Mouse (Mus musculus) heart, embryonic 12.5 days (tissue): Measurements from ENCODE around the gene Plekha5. TPM values are rescaled to one million over a fixed set of nuclear protein-coding genes. Genes with fewer than 3 reads are reported as not detected.
"Not testable (repeated sequence)": the region's sequence is repeated elsewhere in the genome, so short reads cannot be mapped to it uniquely, and the experiment has no call there.

Experiments used
- ATAC-seq: fragments of 200-750 bp; cut with Nextera tagmentation; 2 replicates; pipeline ENCODE4 v1.8.0; 2017; ENCODE audit warnings: moderate TSS enrichment, moderate library complexity; ENCODE audit not compliant: insufficient number of reproducible peaks, low FRiP score
- H3K27ac ChIP-seq: fragments of 300-500 bp; sonication (generic); 2 replicates; pipeline ENCODE4 v1.5.1; 2016; ENCODE audit warnings: mild to moderate bottlenecking, moderate library complexity; ENCODE audit not compliant: poor library complexity, severe bottlenecking
- H3K27me3 ChIP-seq: fragments of 300-500 bp; sonication (generic); replicated peaks from 2 replicates; pipeline ENCODE4 v1.6.1; 2016; ENCODE audit warnings: mild to moderate bottlenecking, moderate library complexity
- H3K36me3 ChIP-seq: fragments of 300-500 bp; sonication (generic); 2 replicates; pipeline ENCODE4 v1.6.1; 2016; ENCODE audit warnings: mild to moderate bottlenecking, moderate library complexity
- H3K4me1 ChIP-seq: fragments of 300-500 bp; sonication (generic); replicated peaks from 2 replicates; pipeline ENCODE4 v1.6.1; 2016; ENCODE audit warnings: mild to moderate bottlenecking
- H3K4me2 ChIP-seq: fragments of 300-500 bp; sonication (generic); 2 replicates; pipeline ENCODE4 v1.6.1; 2016; ENCODE audit warnings: mild to moderate bottlenecking, moderate library complexity
- H3K4me3 ChIP-seq: fragments of 300-500 bp; sonication (generic); 2 replicates; pipeline ENCODE4 v1.5.1; 2016; ENCODE audit warnings: mild to moderate bottlenecking
- H3K9ac ChIP-seq: fragments of 300-500 bp; sonication (generic); 2 replicates; pipeline ENCODE4 v1.6.1; 2016; ENCODE audit warnings: mild to moderate bottlenecking, moderate library complexity
- H3K9me3 ChIP-seq: fragments of 300-500 bp; sonication (generic); replicated peaks from 2 replicates; pipeline ENCODE4 v1.6.1; 2016; ENCODE audit warnings: mild to moderate bottlenecking, moderate library complexity
- WGBS: fragments of 180-500 bp; shearing (Covaris S2); methylation state at CpG from one replicate; pipeline ENCODE4 v1.1.7; 2016; 5-methylcytosine and 5-hydroxymethylcytosine counted together
- polyA plus RNA-seq: library from polyadenylated mRNA; unstranded; fragments of >200 nt; fragmentation: Nextera tagmentation; extraction: Ambion mirVana; gene quantifications from 2 replicates; pipeline ENCODE4 v1.2.1, GENCODE M21; 2016

Gene Plekha5
- polyA plus RNA-seq, 1 experiment from 2014 or later: 21.9 TPM

GRCm38 (mm10) chr6:140532858-140533257, 109.0 kb downstream of the Plekha5 start:
- H3K27ac ChIP-seq, H3K4me3 ChIP-seq, H3K4me2 ChIP-seq, H3K27me3 ChIP-seq, H3K4me1 ChIP-seq, H3K9ac ChIP-seq, H3K9me3 ChIP-seq, ATAC-seq: not testable (repeated sequence)
- WGBS: 88% methylated on average over 1 of the region's 1 CpGs
- H3K36me3 ChIP-seq: peaks cover 53% of the 10 kb centered on the region

GRCm38 (mm10) chr6:140533606-140534005, 109.8 kb downstream of the Plekha5 start:
- peaks cover 9% of the 10 kb centered on the region for H3K4me1 ChIP-seq
- WGBS: 87% methylated on average over 5 of the region's 5 CpGs
- H3K9me3 ChIP-seq: no peaks in the 10 kb centered on the region
- no peak for ATAC-seq
- no peak overlapping the region for H3K4me2 ChIP-seq
- no peak overlapping the region for H3K27ac ChIP-seq
- no peak overlapping the region for H3K4me3 ChIP-seq
- H3K36me3 ChIP-seq: peaks cover 53% of the 10 kb centered on the region
- H3K27me3 ChIP-seq: no peaks in the 10 kb centered on the region
- H3K9ac ChIP-seq: no peak overlapping the region

- H3K9me3 ChIP-seq: no peaks in the 10 kb centered on the region
- no peak for ATAC-seq
- no peak overlapping the region for H3K4me3 ChIP-seq
- no peak overlapping the region for H3K9ac ChIP-seq
- H3K27ac ChIP-seq: no peak overlapping the region
- peaks cover 9% of the 10 kb centered on the region for H3K4me1 ChIP-seq
- no peak overlapping the region for H3K4me2 ChIP-seq
- WGBS: 67% methylated on average over 8 of the region's 8 CpGs
- no peaks in the 10 kb centered on the region for H3K27me3 ChIP-seq
- H3K36me3 ChIP-seq: peaks cover 48% of the 10 kb centered on the region
Observed at GRCm38 (mm10) chr6:140535504-140535903, 111.7 kb downstream of the Plekha5 start.

GRCm38 (mm10) chr6:140541919-140542318, 118.1 kb downstream of the Plekha5 start:
- Histone ChIP-seq H3K9ac (no peak overlapping the region), H3K4me1 (peaks cover 26% of the 10 kb centered on the region), H3K27ac (no peak overlapping the region), H3K4me2 (no peak overlapping the region), H3K9me3 (no peaks in the 10 kb centered on the region), H3K36me3 (peaks cover 43% of the 10 kb centered on the region), H3K4me3 (no peak overlapping the region), H3K27me3 (no peaks in the 10 kb centered on the region)
- no peak for ATAC-seq
- WGBS: 96% methylated on average over 3 of the region's 3 CpGs

GRCm38 (mm10) chr6:140543005-140543794, 119.3 kb downstream of the Plekha5 start:
- ATAC-seq: no peak
- peaks cover 36% of the 10 kb centered on the region for H3K36me3 ChIP-seq
- no peak overlapping the region for H3K4me3 ChIP-seq
- peaks cover 39% of the 10 kb centered on the region for H3K4me1 ChIP-seq
- H3K27ac ChIP-seq: peak overlapping the region; percentile 43; the same call in 1 of the 2 replicates
- 70% methylated on average over 11 of the region's 11 CpGs for WGBS
- no peaks in the 10 kb centered on the region for H3K9me3 ChIP-seq
- no peak overlapping the region for H3K4me2 ChIP-seq
- H3K9ac ChIP-seq: no peak overlapping the region
- H3K27me3 ChIP-seq: no peaks in the 10 kb centered on the region

DNA sequence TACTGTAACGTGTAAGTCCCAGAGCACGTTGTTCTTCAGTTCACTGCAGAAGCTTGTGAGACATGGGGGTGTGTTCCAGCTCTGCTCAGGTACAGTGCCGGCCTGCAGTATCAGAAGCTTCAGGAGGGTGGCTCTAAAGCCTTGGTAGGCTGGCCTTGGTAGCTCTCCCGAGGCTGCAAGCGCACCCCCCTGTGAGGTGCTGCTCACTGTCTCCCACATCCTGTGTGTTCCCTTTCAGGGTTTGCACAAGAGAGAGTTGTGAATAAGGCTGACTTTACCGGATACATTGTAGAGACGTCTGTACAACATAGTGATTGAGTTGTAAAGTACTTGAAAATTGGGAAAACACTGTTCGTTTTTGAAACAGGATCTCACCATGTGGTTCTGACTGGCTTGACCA, 122.2 kb downstream of the Plekha5 start:
- ATAC-seq: no peak

DNA sequence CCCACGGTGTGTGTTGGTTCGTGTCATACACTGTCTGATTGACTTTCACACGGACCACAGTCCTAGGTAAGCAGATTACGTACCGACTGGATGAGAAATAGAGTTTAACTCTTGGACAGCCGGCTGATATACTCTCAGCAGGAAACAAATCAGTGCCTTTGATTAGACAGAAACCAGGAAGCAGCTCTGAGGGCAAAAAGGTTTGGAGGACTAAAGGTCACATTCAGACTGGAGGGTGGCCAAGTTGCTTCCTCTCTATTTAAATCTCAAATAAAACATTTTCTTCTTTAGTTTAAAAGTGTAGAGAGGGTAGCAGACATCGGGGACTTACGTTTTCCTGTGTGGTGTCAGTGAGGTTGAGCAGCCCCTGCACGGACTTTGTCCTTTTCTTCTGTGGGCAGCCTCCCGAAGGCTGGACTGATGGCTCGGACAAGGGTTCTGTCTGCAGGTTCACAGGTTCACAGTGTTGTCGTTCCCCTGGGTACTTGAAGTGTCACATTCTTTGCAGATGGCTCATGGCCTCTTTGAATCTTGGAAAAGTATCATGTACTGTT, 122.9 kb downstream of the Plekha5 start:
- H3K4me3 ChIP-seq: 0 out of 2 replicates have a peak overlapping the region, but pooled peaks have one; percentile 9
- no peaks in the 10 kb centered on the region for H3K27me3 ChIP-seq
- H3K4me2 ChIP-seq: peak overlapping the region; percentile 60
- H3K27ac ChIP-seq: peak overlapping the region; percentile 78
- WGBS: 17% methylated on average over 12 of the region's 12 CpGs
- no peak; the same call in 1 of the 2 replicates for ATAC-seq
- no peaks in the 10 kb centered on the region for H3K9me3 ChIP-seq
- H3K36me3 ChIP-seq: peaks cover 38% of the 10 kb centered on the region
- H3K9ac ChIP-seq: peak overlapping the region; percentile 50; the same call in 1 of the 2 replicates
- H3K4me1 ChIP-seq: peaks cover 42% of the 10 kb centered on the region

More for the DNA sequence above, 122.2 kb downstream of the Plekha5 start:
- H3K27ac ChIP-seq: peak overlapping the region; percentile 78; the same call in 1 of the 2 replicates
- H3K4me2 ChIP-seq: peak overlapping the region; percentile 60
- no peaks in the 10 kb centered on the region for H3K27me3 ChIP-seq
- no peak overlapping the region; the same call in 1 of the 2 replicates for H3K9ac ChIP-seq
- peaks cover 42% of the 10 kb centered on the region for H3K4me1 ChIP-seq
- H3K36me3 ChIP-seq: peaks cover 36% of the 10 kb centered on the region
- no peaks in the 10 kb centered on the region for H3K9me3 ChIP-seq
- 66% methylated on average over 8 of the region's 8 CpGs for WGBS
- H3K4me3 ChIP-seq: 0 out of 2 replicates have a peak overlapping the region, but pooled peaks have one; percentile 9

- H3K9ac ChIP-seq: no peak overlapping the region
- H3K27ac ChIP-seq: peak overlapping the region; percentile 78
- ATAC-seq: no peak
- no peak overlapping the region for H3K4me3 ChIP-seq
- H3K36me3 ChIP-seq: peaks cover 42% of the 10 kb centered on the region
- WGBS: 59% methylated on average over 11 of the region's 11 CpGs
- peak overlapping the region; percentile 60 for H3K4me2 ChIP-seq
- H3K4me1 ChIP-seq: peaks cover 40% of the 10 kb centered on the region
- H3K9me3 ChIP-seq: no peaks in the 10 kb centered on the region
- H3K27me3 ChIP-seq: no peaks in the 10 kb centered on the region
Observed at GRCm38 (mm10) chr6:140547203-140547944, 123.5 kb downstream of the Plekha5 start.

DNA sequence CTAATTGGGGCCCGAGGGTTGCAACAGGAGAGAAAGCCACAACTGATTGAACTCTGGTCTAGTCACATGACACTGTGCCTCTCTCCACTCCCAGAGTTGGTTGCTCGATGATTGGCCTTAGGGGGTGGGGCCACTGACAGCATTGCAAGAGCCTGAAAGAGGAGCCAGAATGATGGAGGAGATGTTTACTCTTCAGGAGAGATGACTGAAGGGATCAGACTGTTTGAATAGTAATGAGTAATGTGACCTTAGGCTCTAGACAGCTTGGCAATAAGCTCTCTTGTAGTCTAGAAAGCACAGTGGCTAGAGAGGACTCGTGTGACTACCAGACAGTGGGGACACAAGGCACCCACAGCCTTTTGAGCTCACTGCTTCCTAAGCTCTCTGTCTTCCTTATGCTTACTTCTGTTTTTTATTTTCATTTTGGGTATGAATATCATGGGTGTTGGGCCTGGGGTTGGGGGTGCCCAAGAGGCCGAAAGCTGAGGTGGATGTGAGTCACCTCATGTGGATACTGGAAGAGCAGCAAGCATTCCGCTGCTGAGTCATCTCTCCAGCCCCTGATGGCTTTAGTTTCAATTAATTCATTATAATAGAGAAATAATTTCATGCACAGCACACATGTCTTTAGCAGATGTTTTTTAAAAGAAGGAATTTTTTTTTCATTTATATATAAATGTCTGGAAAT, 124.4 kb downstream of the Plekha5 start:
- WGBS: 61% methylated on average over 5 of the region's 5 CpGs
- Histone ChIP-seq H3K36me3 (peaks cover 48% of the 10 kb centered on the region), H3K4me3 (no peak overlapping the region), H3K9me3 (no peaks in the 10 kb centered on the region), H3K4me1 (peaks cover 31% of the 10 kb centered on the region), H3K4me2 (no peak overlapping the region), H3K27me3 (no peaks in the 10 kb centered on the region), H3K27ac (peak overlapping the region; percentile 78; the same call in 1 of the 2 replicates), H3K9ac (no peak overlapping the region)
- ATAC-seq: no peak

- Histone ChIP-seq H3K4me1 (peaks cover 27% of the 10 kb centered on the region), H3K4me2 (no peak overlapping the region), H3K9ac (no peak overlapping the region), H3K27me3 (no peaks in the 10 kb centered on the region), H3K4me3 (no peak overlapping the region), H3K9me3 (no peaks in the 10 kb centered on the region), H3K27ac (no peak overlapping the region), H3K36me3 (peaks cover 34% of the 10 kb centered on the region)
- WGBS: 88% methylated on average over 13 of the region's 13 CpGs
- ATAC-seq: no peak
Observed at GRCm38 (mm10) chr6:140550741-140551140, 126.9 kb downstream of the Plekha5 start.
